Mouse (Mus musculus) T-helper 1 cell (primary cell): ENCODE results near the gene Ttll5.

ENCODE experiments used
- in situ Hi-C: fragments of 300-600 bp; cut with MboI, MseI; formaldehyde crosslinking; loops from one replicate; pipeline ENCODE4 v1.15.1; 2025; ENCODE audit warnings: high pct_unique_total_duplicates

The Ttll5 gene

GRCm38 (mm10) chr12:85967812-85968211 lies 143.4 kb downstream of the Ttll5 start:
- in situ Hi-C loops: no loop called here

- in situ Hi-C loops: no loop called here
These were observed 143.9 kb downstream of the Ttll5 start for GRCm38 (mm10) chr12:85968409-85968808.

DNA sequence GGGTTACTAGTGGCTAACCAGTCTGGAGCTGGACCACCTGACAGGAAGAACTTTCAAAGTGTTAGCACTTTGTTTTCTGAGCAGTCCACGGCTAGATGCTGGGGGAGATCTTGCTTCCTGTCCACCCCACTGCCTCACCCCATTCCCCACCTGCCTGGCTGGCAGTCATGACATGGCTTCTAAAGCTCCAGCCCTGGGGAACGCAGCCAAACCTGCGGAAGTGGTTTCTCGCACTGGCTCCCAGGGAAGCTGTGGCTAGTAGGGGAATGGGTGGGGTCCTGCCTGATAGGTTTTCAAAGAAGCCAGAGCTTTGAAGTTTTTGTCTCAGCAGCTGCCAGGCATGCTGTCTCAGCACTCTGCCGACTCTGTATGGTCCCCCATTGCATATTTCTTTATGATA lies 145.1 kb downstream of the Ttll5 start:
- in situ Hi-C loops: no loop called here

DNA sequence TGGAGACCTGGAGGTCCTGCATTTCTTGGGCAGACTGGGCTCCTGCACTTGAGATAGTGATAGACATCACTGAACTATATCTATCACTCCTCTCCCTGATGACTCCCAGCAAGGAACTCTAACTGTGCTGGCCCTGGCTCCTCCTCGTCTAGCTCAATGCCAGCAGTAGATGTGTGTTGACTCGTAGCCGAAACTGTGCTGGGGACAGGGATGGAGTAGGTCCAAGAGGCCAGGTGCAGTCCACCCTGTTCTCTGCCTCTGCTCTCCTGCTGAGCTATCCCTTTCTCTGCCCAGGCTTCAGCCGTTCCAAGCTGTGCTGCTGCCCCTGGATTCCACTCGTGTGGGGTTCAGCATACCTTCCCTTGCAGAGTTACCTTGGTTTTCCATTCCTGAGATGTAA lies 145.7 kb downstream of the Ttll5 start:
- in situ Hi-C loops: no loop called here

GRCm38 (mm10) chr12:85970803-85971202 lies 146.3 kb downstream of the Ttll5 start:
- in situ Hi-C loops: no loop called here

DNA sequence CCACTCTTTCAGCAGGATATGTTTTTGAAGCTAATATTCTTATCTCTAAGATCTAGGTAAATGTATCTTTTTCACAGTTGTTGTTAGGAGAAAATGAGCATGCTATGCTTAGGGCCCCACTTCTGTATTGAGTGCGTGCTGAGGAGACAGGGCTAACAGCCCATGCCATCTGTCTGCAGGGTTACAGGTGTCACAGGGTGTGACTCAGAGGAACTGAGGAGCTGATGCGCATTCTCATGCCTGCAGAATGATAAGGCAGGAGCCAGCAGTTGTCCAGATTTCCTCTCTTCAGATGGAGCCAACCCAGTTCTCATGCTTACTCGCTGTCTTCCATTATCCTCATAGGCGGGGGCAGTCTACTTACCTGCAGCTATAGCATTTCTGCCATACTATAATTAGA lies 147.2 kb downstream of the Ttll5 start:
- in situ Hi-C loops: no loop called here

DNA sequence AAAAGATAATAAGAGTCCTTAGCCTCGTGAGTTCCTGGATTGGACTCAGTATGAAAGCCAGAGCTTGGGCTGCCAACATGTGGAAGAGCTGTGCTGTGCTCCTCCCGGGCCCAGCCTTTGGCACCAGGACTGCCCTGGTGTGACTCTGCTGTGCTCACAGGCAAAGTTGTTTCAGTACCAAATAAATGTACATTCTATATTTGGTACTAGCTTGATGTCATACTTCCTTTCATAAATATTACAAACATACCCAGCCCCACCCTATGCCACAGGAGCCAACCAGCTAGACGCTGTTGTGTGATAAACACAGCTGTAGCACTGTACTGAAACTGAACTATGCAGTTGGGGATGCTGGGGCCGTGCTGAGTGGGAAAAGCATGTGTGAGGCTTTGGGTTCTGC lies 149.1 kb downstream of the Ttll5 start:
- in situ Hi-C loops: no loop called here

DNA sequence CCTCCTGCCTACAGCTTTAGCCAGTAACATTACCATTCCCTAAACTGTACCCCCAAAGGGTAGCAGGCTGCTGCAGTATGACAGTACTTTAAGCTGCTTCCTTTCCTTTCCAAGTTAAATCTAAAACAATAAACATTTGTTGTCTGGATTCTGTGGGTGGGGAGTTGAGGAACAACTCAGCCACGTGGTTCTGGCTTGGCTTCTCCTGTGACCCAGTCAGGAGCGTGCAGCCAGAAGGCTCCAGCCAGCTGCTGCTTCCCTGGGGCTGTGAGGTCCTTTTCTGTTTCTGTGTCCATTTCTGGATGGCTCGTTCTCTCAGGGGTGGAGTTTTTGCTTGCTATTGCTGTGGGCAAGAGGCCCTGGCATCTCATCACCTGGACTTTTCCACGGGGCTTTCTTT lies 149.6 kb downstream of the Ttll5 start:
- in situ Hi-C loops: no loop called here

- in situ Hi-C loops: no loop called here
These were observed 155.5 kb downstream of the Ttll5 start for GRCm38 (mm10) chr12:85979996-85980395.

DNA sequence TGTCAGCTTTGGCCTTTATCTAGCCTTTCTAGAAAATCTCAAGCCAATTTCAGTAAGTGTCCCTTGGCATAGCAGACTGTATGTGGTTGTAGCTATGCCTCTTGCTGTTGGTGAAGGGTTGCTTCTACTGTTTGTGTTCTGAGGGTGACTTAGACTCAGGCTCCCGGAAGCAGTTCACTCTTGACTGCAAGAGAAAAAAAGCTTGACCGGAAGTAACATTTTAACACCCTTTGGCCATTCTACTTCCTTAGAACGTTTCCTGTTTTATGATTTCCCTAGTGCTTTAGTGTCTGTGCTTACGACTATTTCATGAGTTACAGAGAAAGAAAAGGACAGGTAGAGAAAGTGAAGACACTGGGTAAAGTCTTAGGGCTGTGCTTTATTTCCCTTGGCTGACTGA lies 161.1 kb downstream of the Ttll5 start:
- in situ Hi-C loops: no loop called here

DNA sequence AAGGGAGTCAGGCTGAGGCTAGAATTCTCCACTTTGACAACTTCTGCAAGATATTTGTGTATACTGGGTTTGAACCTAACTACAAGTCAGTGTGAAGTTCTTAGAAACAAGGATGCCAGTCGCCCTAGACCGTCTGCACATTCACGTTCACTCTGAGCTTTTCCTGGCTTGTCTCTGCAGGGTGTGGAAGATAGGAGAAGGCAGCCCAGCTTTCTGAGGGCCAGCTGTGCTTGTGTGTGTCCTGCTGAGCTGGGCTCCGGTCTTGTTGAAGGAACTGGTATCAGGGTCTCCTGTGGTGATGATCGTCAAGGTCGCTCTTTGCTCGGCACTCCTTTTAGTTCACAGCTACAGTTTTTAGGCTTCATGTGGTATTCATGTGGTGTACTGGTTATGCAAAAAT lies 161.6 kb downstream of the Ttll5 start:
- in situ Hi-C loops: no loop called here

DNA sequence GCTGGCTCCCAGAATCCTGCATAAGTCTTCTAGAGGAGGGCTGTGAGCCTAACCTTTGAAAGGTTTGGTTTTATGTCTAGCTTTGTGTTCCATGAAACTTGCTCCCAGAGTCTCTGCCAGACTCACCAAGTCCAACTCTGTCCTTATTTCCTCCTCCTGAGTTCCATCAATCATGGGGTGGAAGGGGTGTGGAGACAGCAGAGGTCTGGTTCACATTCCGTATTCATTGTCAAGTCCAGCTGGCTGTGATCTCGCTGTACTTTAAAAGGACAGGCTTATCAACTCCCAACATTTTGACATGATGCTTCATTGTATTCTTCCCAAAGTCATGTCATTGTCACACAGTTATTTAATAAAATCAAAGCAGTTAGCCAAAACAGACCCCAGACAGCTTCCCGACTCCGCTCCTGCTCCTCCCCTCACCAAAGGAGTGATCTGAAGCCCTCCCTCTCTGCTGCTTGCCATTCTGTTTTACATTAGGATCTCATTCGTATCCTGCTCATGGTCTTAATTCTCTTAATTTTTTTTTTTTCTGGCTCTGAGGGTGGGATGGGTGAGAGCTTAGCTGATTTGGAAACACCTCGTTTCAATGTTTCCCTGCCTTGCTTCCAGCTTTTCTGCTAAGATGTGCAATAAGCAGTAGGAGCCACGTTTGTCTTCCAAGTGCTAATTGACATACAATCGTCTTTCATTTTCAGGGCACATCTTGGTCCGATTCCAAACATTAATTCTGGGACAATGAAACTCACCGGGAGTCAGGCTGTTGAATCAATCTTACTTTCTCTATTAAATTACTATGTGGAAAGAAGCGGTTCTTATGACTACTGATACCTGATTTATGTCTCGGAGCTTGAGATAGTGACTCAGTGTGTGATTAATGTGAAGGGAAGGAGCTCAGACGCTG lies 162.3 kb downstream of the Ttll5 start:
- in situ Hi-C loops: no loop called here

GRCm38 (mm10) chr12:85987444-85987889 lies 163.0 kb downstream of the Ttll5 start:
- in situ Hi-C loops: no loop called here

- in situ Hi-C loops: no loop called here
These were observed 163.7 kb downstream of the Ttll5 start for GRCm38 (mm10) chr12:85988121-85988520.

- in situ Hi-C loops: no loop called here
These were observed 164.4 kb downstream of the Ttll5 start for GRCm38 (mm10) chr12:85988818-85989377.

GRCm38 (mm10) chr12:85992013-85992837 lies 167.8 kb downstream of the Ttll5 start:
- in situ Hi-C loops: no loop called here

- in situ Hi-C loops: no loop called here
These were observed 168.4 kb downstream of the Ttll5 start for GRCm38 (mm10) chr12:85992838-85993234.

GRCm38 (mm10) chr12:85993790-85994360 lies 169.4 kb downstream of the Ttll5 start:
- in situ Hi-C loops: no loop called here

GRCm38 (mm10) chr12:86000641-86001073 lies 176.2 kb downstream of the Ttll5 start:
- in situ Hi-C loops: loop anchor here (25.0 kb wide), 1 partner anchor 1463 kb away; no protein-coding TSS in a partner anchor

DNA sequence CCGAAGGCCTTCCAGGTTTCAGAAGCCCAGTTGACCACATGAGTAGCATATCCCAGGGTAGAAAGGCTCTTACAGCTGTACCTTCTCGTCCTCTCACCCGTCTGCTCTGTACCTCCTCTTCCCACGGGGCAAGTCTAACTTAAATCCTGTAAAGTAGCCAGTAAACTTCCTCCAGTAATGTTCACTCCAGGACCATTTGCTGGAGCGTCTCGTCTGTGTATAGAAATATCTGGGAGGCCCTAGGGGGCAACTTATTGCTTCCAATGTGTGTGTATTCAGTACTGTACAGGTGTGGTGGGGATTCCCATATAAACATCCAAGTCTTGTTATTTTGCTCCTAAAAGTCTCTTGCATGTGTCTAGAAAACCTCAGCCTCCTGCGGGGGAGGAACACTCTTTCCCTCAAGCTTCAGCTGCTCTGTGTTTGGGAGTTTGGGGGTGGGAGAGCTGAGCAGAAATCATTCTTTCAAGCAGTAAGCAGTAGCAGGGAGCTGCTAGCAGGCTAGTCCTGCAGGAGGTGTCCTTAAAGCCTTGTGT lies 176.7 kb downstream of the Ttll5 start:
- in situ Hi-C loops: loop anchor here (25.0 kb wide), 1 partner anchor 1464 kb away; no protein-coding TSS in a partner anchor

GRCm38 (mm10) chr12:86004627-86005026 lies 180.2 kb downstream of the Ttll5 start:
- in situ Hi-C loops: loop anchor here (25.0 kb wide), 1 partner anchor 1467 kb away; no protein-coding TSS in a partner anchor
